Mouse (Mus musculus) forebrain, embryonic 15.5 days (tissue): ENCODE measurements around the gene Svs5. TPM values are rescaled to one million over a fixed set of nuclear protein-coding genes. Genes with fewer than 3 reads are reported as not detected.

Source experiments
- microRNA-seq: library from miRNA; unstranded; fragments of <30 nt; microRNA quantifications from one replicate; pipeline ENCODE4, GENCODE M21; 2016
- polyA plus RNA-seq: library from polyadenylated mRNA; unstranded; fragments of >200 nt; fragmentation: Nextera tagmentation; extraction: Ambion mirVana; gene quantifications from 2 replicates; pipeline ENCODE4 v1.2.1, GENCODE M21; 2015

The Svs5 gene
- polyA plus RNA-seq, 1 experiment from 2014 or later: not detected

Small RNAs within 50 kb of the gene (microRNA-seq; reads per million reads assigned to microRNA genes)
- not detected for gene Mir7678

Other genes starting within 250 kb of the Svs5 start
- gene Kcns1, start 161.6 kb upstream of the Svs5 start, polyA plus RNA-seq: 0.55 and 0.75 TPM in 2 replicates
- not detected in 2 replicates for gene Wfdc5, start 150.0 kb upstream of the Svs5 start, polyA plus RNA-seq
- not detected in 2 replicates for gene Wfdc12, start 142.1 kb upstream of the Svs5 start, polyA plus RNA-seq
- gene Wfdc15a, start 132.6 kb upstream of the Svs5 start, polyA plus RNA-seq: not detected in 2 replicates
- gene Wfdc15b, start 111.1 kb upstream of the Svs5 start, polyA plus RNA-seq: not detected in 2 replicates
- gene Svs2, start 94.3 kb upstream of the Svs5 start, polyA plus RNA-seq: not detected in 2 replicates
- gene Svs3b, start 76.1 kb upstream of the Svs5 start, polyA plus RNA-seq: not detected in 2 replicates
- gene Svs4, start 54.3 kb upstream of the Svs5 start, polyA plus RNA-seq: not detected in 2 replicates
- not detected in 2 replicates for gene Svs3a, start 43.5 kb upstream of the Svs5 start, polyA plus RNA-seq
- not detected in 2 replicates for gene Svs6, start 16.0 kb upstream of the Svs5 start, polyA plus RNA-seq
- gene Slpi, start 56.4 kb downstream of the Svs5 start, polyA plus RNA-seq: 0.29 TPM in 1 of 2 replicates, not detected in the other
- 0.05 TPM in 1 of 2 replicates, not detected in the other for gene Rbpjl, start 70.4 kb downstream of the Svs5 start, polyA plus RNA-seq
- 0.94 and 1.1 TPM in 2 replicates for gene Matn4, start 72.4 kb downstream of the Svs5 start, polyA plus RNA-seq
- gene Sdc4, start 111.1 kb downstream of the Svs5 start, polyA plus RNA-seq: 6.1 and 6.4 TPM in 2 replicates
- gene Sys1, start 124.2 kb downstream of the Svs5 start, polyA plus RNA-seq: 76.6 and 82.2 TPM in 2 replicates
- gene Gm20458, start 128.2 kb downstream of the Svs5 start, polyA plus RNA-seq: 6.0 and 6.9 TPM in 2 replicates
- gene Trp53tg5, start 141.0 kb downstream of the Svs5 start, polyA plus RNA-seq: not detected in 2 replicates
- gene Dbndd2, start 153.4 kb downstream of the Svs5 start, polyA plus RNA-seq: 8.1 and 9.1 TPM in 2 replicates
- gene Pigt, start 164.8 kb downstream of the Svs5 start, polyA plus RNA-seq: 55.5 and 60.0 TPM in 2 replicates
- 4.3 and 4.5 TPM in 2 replicates for gene Wfdc2, start 229.7 kb downstream of the Svs5 start, polyA plus RNA-seq
- gene Spint3, start 240.7 kb downstream of the Svs5 start, polyA plus RNA-seq: not detected in 2 replicates